Mouse (Mus musculus) forebrain, embryonic 14.5 days (tissue): ENCODE data around the gene H2bfm. TPM values are rescaled to one million over a fixed set of nuclear protein-coding genes. Genes with fewer than 3 reads are reported as not detected.
"Not testable (repeated sequence)": the region's sequence is repeated elsewhere in the genome, so short reads cannot be mapped to it uniquely, and the experiment has no call there.

Source experiments
- ATAC-seq: fragments of 200-750 bp; cut with Nextera tagmentation; 2 replicates; pipeline ENCODE4 v1.8.0; 2017; ENCODE audit warnings: mild to moderate bottlenecking, moderate library complexity
- DNase-seq: peaks from one replicate; pipeline ENCODE4 v3.0.0-alpha.2; 2015; ENCODE audit warnings: low spot score
- H3K27ac ChIP-seq: fragments of 300-500 bp; sonication (generic); 2 replicates; pipeline ENCODE4 v1.5.1; 2014; ENCODE audit warnings: low read depth, mild to moderate bottlenecking, control low read depth, low read length, moderate library complexity
- H3K27me3 ChIP-seq: fragments of 300-500 bp; sonication (generic); replicated peaks from 2 replicates; pipeline ENCODE4 v1.6.1; 2014; ENCODE audit warnings: low read length, control low read depth, mixed read lengths; ENCODE audit not compliant: control insufficient read depth, insufficient read depth
- H3K36me3 ChIP-seq: fragments of 300-500 bp; sonication (generic); 2 replicates; pipeline ENCODE4 v1.6.1; 2014; ENCODE audit warnings: low read length, control low read depth; ENCODE audit not compliant: control insufficient read depth, insufficient read depth
- H3K4me1 ChIP-seq: fragments of 300-500 bp; sonication (generic); 2 replicates; pipeline ENCODE4 v1.6.1; 2014; ENCODE audit warnings: antibody characterized with exemption, low read length, control low read depth; ENCODE audit not compliant: control insufficient read depth, insufficient read depth
- H3K4me2 ChIP-seq: fragments of 300-500 bp; sonication (generic); 2 replicates; pipeline ENCODE4 v1.6.1; 2014; ENCODE audit warnings: mild to moderate bottlenecking, control low read depth, low read length
- H3K4me3 ChIP-seq: fragments of 300-500 bp; sonication (generic); 2 replicates; pipeline ENCODE4 v1.5.1; 2014; ENCODE audit warnings: low read depth, low read length, control low read depth
- H3K9ac ChIP-seq: fragments of 300-500 bp; sonication (generic); 2 replicates; pipeline ENCODE4 v1.6.1; 2014; ENCODE audit warnings: mild to moderate bottlenecking, low read length, control low read depth, moderate library complexity
- H3K9me3 ChIP-seq: fragments of 300-500 bp; sonication (generic); replicated peaks from 2 replicates; pipeline ENCODE4 v1.6.1; 2016; ENCODE audit warnings: low read length, control low read depth, mixed read lengths; ENCODE audit not compliant: control insufficient read depth
- WGBS: fragments of 180-500 bp; shearing (Covaris S2); extraction: QIAGEN DNeasy Blood & Tissue Kit; methylation state at CpG from one replicate; pipeline ENCODE4 v1.1.7; 2014; 5-methylcytosine and 5-hydroxymethylcytosine counted together
- polyA plus RNA-seq: library from polyadenylated mRNA; unstranded; fragments of >200 nt; fragmentation: Nextera tagmentation; extraction: Ambion mirVana; gene quantifications from 2 replicates; pipeline ENCODE4 v1.2.1, GENCODE M21; 2014

Gene H2bfm
- polyA plus RNA-seq: not detected in 2 replicates

- no peaks in the 10 kb centered on the region for H3K27me3 ChIP-seq
- H3K4me2 ChIP-seq: no peak within 1 kb of the TSS
- WGBS: 93% methylated on average over 14 of the region's 14 CpGs
- H3K36me3 ChIP-seq: no peaks in the 10 kb centered on the region
- DNase-seq (no peak), ATAC-seq (no peak)
- no peak within 1 kb of the TSS for H3K27ac ChIP-seq
- no peaks in the 10 kb centered on the region for H3K9me3 ChIP-seq
- no peaks in the 10 kb centered on the region for H3K4me1 ChIP-seq
- no peak within 1 kb of the TSS for H3K4me3 ChIP-seq
- H3K9ac ChIP-seq: no peak within 1 kb of the TSS
Measured at GRCm38 (mm10) chrX:136927031-136927430, at the start of gene H2bfm. TSS of gene H2bfm (plus strand) at chrX:136927325.

DNA sequence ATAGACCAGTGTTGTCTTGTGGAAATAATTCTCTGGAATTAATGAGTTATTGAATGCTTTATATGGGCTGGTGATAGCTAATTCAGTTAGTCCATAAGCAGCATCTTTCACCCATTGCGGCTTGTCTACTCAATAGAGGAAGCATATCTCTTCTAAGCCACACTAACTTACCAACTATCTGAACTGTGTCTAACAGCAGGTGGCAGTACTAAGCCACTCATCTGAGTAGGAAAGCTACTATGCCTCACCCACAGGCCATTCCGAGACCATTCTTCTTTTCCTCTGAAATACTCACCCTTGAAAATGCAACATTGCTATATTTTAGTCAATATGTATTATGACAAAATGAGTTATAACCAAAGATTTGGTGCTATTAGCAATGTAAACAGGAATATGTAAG, 31.4 kb upstream of the H2bfm start:
- Histone ChIP-seq H3K4me1 (no peaks in the 10 kb centered on the region), H3K4me2 (no peak overlapping the region), H3K4me3 (no peak overlapping the region), H3K9ac (no peak overlapping the region), H3K36me3 (no peaks in the 10 kb centered on the region), H3K27ac (no peak overlapping the region), H3K9me3 (no peaks in the 10 kb centered on the region), H3K27me3 (no peaks in the 10 kb centered on the region)
- ATAC-seq: no peak
- peak; percentile 55 for DNase-seq
- WGBS: 76% methylated on average over 2 of the region's 2 CpGs

GRCm38 (mm10) chrX:136904369-136904768, 22.8 kb upstream of the H2bfm start:
- no peaks in the 10 kb centered on the region for H3K4me1 ChIP-seq
- H3K9ac ChIP-seq: no peak overlapping the region
- H3K9me3 ChIP-seq: no peaks in the 10 kb centered on the region
- ATAC-seq: no peak
- 71% methylated on average over 4 of the region's 4 CpGs for WGBS
- H3K27ac ChIP-seq: no peak overlapping the region
- no peaks in the 10 kb centered on the region for H3K27me3 ChIP-seq
- H3K36me3 ChIP-seq: no peaks in the 10 kb centered on the region
- H3K4me2 ChIP-seq: no peak overlapping the region
- H3K4me3 ChIP-seq: no peak overlapping the region
- no peak for DNase-seq

GRCm38 (mm10) chrX:136925863-136926262, 1.3 kb upstream of the H2bfm start:
- Histone ChIP-seq H3K4me3 (no peak overlapping the region), H3K36me3 (no peaks in the 10 kb centered on the region), H3K4me1 (no peaks in the 10 kb centered on the region), H3K9me3 (no peaks in the 10 kb centered on the region), H3K27me3 (no peaks in the 10 kb centered on the region), H3K9ac (no peak overlapping the region), H3K4me2 (no peak overlapping the region), H3K27ac (no peak overlapping the region)
- DNase-seq (no peak), ATAC-seq (no peak)

GRCm38 (mm10) chrX:136937985-136938384, 10.9 kb downstream of the H2bfm start:
- no peak overlapping the region for H3K9ac ChIP-seq
- H3K4me2 ChIP-seq: no peak overlapping the region
- H3K9me3 ChIP-seq: no peaks in the 10 kb centered on the region
- WGBS: 51% methylated on average over 3 of the region's 3 CpGs
- H3K27me3 ChIP-seq: no peaks in the 10 kb centered on the region
- H3K4me3 ChIP-seq: no peak overlapping the region
- no peak overlapping the region for H3K27ac ChIP-seq
- DNase-seq (no peak), ATAC-seq (no peak)
- H3K36me3 ChIP-seq: no peaks in the 10 kb centered on the region
- H3K4me1 ChIP-seq: no peaks in the 10 kb centered on the region

- peak; percentile 100 for ATAC-seq
- peak overlapping the region; percentile 49 for H3K9ac ChIP-seq
Measured at GRCm38 (mm10) chrX:136957583-136958279, 30.6 kb downstream of the H2bfm start.

GRCm38 (mm10) chrX:136958300-136958699, 31.2 kb downstream of the H2bfm start:
- DNase-seq, H3K9me3 ChIP-seq, H3K36me3 ChIP-seq, H3K27me3 ChIP-seq, H3K27ac ChIP-seq, H3K9ac ChIP-seq, H3K4me1 ChIP-seq: not testable (repeated sequence)
- H3K4me2 ChIP-seq: peak overlapping the region; percentile 39
- H3K4me3 ChIP-seq: peak overlapping the region; percentile 30
- ATAC-seq: peak; percentile 13; the same call in 1 of the 2 replicates
- 59% methylated on average over 5 of the region's 5 CpGs for WGBS

More at GRCm38 (mm10) chrX:136957583-136958279, 30.6 kb downstream of the H2bfm start:
- not testable (repeated sequence) for H3K9me3 ChIP-seq, H3K27me3 ChIP-seq, H3K27ac ChIP-seq, H3K36me3 ChIP-seq, H3K4me1 ChIP-seq
- 34% methylated on average over 13 of the region's 13 CpGs for WGBS
- peak; percentile 82 for DNase-seq
- Histone ChIP-seq H3K4me2 (peak overlapping the region; percentile 39), H3K4me3 (peak overlapping the region; percentile 30)

DNA sequence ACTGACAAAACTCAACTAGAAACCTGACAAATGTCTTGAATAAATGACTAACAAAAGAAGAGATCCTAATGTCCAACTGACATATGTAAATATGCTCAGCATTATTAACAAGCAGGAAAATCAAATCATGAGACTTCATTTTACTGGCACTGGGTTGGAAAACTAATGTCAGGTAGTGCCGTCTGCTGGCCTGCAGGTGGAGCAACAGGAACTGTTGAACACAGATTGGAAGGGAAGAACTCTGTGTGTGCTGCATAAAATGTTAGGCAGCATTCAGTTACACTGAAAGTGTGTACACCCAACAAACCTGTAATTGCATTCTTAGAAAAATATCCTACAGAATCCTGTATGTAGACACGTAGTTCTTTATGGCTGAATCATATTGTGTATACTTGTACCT, 32.6 kb downstream of the H2bfm start:
- WGBS: 31% methylated on average over 2 of the region's 2 CpGs
- H3K4me2 ChIP-seq: no peak overlapping the region
- no peaks in the 10 kb centered on the region for H3K9me3 ChIP-seq
- no peaks in the 10 kb centered on the region for H3K27me3 ChIP-seq
- no peak overlapping the region for H3K9ac ChIP-seq
- H3K27ac ChIP-seq: no peak overlapping the region
- DNase-seq (peak; percentile 39), ATAC-seq (no peak)
- H3K4me1 ChIP-seq: no peaks in the 10 kb centered on the region
- H3K4me3 ChIP-seq: no peak overlapping the region
- H3K36me3 ChIP-seq: no peaks in the 10 kb centered on the region

- peak within 1 kb of the TSS; percentile 48 for H3K4me2 ChIP-seq
- not testable (repeated sequence) for H3K4me1 ChIP-seq, H3K27ac ChIP-seq, H3K36me3 ChIP-seq, ATAC-seq, H3K9me3 ChIP-seq, DNase-seq, H3K27me3 ChIP-seq
- 87% methylated on average over 6 of the region's 6 CpGs for WGBS
- H3K9ac ChIP-seq: peak within 1 kb of the TSS; percentile 47; the same call in 1 of the 2 replicates
- H3K4me3 ChIP-seq: peak within 1 kb of the TSS; percentile 35
Measured at GRCm38 (mm10) chrX:136975397-136975796, 48.3 kb downstream of the H2bfm start, which contains the start of gene Tmsb15b2. TSS of gene Tmsb15b2 (minus strand) at chrX:136975497.
